Mouse (Mus musculus): ENCODE data around the gene Ankdd1b.
A peak's percentile ranks its signal among the peaks of the same experiment; 100 is the strongest.

The Ankdd1b gene

GRCm38 (mm10) chr13:96407040-96407439 lies 64.0 kb downstream of the Ankdd1b start:
- no peak for DNase-seq (ENCODE audit: low read depth, low spot score)

- DNase-seq (ENCODE audit: low read depth, low spot score), result no peak
Observed at GRCm38 (mm10) chr13:96405518-96405917, 65.5 kb downstream of the Ankdd1b start.

- DNase-seq (ENCODE audit: low read depth, low spot score), result no peak
Observed at GRCm38 (mm10) chr13:96401251-96401650, 69.7 kb downstream of the Ankdd1b start.

GRCm38 (mm10) chr13:96389301-96389700 lies 81.7 kb downstream of the Ankdd1b start:
- DNase-seq (ENCODE audit: low read depth, low spot score), result no peak

DNA sequence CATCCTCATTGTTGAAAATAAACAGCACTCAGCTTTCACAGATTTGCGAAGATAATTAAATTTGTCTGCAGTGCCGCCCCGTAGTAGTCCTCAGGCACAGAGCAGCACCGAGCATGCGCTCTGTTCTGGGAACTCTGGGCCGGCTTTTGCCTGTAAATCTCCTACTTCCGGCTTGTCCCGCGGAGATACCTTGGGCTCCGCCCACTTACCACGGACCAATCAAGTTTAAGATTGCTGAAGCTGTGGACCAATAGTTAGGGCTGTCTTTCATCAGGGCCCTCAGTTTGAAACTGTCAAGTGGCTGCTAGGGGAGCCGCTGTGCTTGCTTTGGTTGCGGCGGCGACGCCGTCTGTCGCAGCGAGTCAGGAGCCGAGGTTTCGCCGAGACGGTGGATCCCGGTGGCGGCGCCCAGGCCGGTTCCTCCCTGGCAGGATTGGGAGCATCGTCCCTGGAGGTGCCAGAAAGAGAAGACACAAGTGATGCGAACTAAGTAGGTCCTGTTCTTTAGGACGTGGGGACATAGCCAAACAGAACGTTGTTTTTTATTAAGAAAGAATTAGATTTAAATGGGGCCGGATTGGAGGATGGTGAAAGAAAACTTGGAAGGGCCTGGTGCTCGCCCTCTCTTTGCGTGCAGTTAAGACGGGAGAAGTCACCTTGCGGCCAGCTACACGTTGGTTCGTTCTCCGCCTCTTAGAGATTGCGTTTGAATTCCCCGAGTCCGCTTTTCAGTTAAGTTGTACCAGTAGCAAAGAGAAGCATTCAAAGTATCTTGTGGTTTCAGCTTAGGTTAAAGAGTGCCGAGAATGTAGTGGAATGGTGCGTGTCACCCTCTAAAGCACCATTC lies 82.7 kb downstream of the Ankdd1b start, which contains the start of gene Poc5:
Gene Poc5, plus strand, starts transcription at position 253 of the 847 bp plus-strand sequence.
- DNase-seq (ENCODE audit: low read depth, low spot score), result peak; percentile 98

GRCm38 (mm10) chr13:96377883-96378282 lies 93.1 kb downstream of the Ankdd1b start:
- no peak for DNase-seq (ENCODE audit: low read depth, low spot score)

DNA sequence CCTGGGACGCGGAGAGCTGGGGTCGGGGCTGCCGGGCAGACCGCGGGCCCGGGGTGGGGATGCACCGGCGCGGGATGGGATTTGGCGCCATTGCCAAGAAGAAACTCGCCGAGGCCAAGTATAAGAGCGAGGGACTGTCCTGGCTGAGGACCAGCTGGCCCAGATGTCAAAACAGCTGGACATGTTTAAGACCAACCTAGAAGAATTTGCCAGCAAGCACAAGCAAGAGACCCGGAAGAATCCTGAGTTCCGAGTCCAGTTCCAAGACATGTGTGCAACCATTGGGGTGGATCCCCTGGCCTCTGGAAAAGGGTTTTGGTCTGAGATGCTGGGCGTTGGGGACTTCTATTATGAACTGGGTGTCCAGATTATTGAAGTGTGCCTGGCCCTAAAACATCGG lies 94.1 kb downstream of the Ankdd1b start:
- DNase-seq (ENCODE audit: low read depth, low spot score), result no peak

DNA sequence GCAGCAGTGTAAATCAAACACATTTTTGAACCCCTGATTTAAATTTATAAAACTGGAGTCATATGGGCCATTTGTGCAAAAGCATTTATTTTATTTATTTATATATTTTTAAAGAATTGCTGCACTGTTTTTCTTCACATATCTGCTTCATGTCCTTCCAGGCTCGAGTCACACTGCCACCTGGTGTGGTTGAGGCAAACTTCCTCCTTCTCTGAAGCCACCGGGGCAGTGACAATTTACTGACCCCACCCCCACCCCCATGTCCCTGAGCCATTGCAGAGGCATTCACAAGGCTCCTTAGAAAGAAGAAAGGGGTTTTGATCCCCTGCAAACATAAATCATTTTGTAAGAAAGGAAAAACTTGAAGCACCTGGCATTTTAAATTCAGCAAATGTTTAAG lies 95.5 kb downstream of the Ankdd1b start:
- DNase-seq (ENCODE audit: low read depth, low spot score), result no peak
